Mouse (Mus musculus) cerebellum, postnatal 4 days (tissue): ENCODE data around the gene Atl3.

ENCODE experiments used
- DNase-seq, 2 experiments: peaks; one replicate each; pipeline ENCODE4 v3.0.0; 2022; ENCODE audit warnings: low spot score in 2 of 2, mixed read lengths in 1 of 2

Gene Atl3

GRCm38 (mm10) chr19:7559986-7560385 is 66.1 kb downstream of the Atl3 start:
- no peak for DNase-seq

- no peak for DNase-seq
These were observed 67.6 kb downstream of the Atl3 start for GRCm38 (mm10) chr19:7561456-7561855.

GRCm38 (mm10) chr19:7562601-7563129 is 68.8 kb downstream of the Atl3 start:
- DNase-seq = no peak

GRCm38 (mm10) chr19:7563676-7564075 is 69.8 kb downstream of the Atl3 start:
- DNase-seq = no peak

- no peak for DNase-seq
These were observed 70.6 kb downstream of the Atl3 start for GRCm38 (mm10) chr19:7564457-7564856.

GRCm38 (mm10) chr19:7566826-7567225 is 73.0 kb downstream of the Atl3 start:
- no peak for DNase-seq

- DNase-seq = no peak
These were observed 74.5 kb downstream of the Atl3 start for GRCm38 (mm10) chr19:7568364-7568763.

GRCm38 (mm10) chr19:7569650-7570049 is 75.8 kb downstream of the Atl3 start:
- DNase-seq = no peak

GRCm38 (mm10) chr19:7576180-7576579 is 82.3 kb downstream of the Atl3 start:
- DNase-seq = no peak

- no peak for DNase-seq
These were observed 83.9 kb downstream of the Atl3 start for GRCm38 (mm10) chr19:7577710-7578109.

- DNase-seq = no peak
These were observed 87.2 kb downstream of the Atl3 start for GRCm38 (mm10) chr19:7581042-7581441.

- no peak for DNase-seq
These were observed 89.3 kb downstream of the Atl3 start for GRCm38 (mm10) chr19:7583101-7583500.

- no peak for DNase-seq
These were observed 89.8 kb downstream of the Atl3 start for GRCm38 (mm10) chr19:7583599-7583998.

GRCm38 (mm10) chr19:7585279-7585678 is 91.4 kb downstream of the Atl3 start:
- DNase-seq = no peak

- no peak for DNase-seq
These were observed 91.9 kb downstream of the Atl3 start for GRCm38 (mm10) chr19:7585764-7586163.
